Mouse (Mus musculus): ENCODE results near the gene Fxyd7.

Fxyd7 gene

DNA sequence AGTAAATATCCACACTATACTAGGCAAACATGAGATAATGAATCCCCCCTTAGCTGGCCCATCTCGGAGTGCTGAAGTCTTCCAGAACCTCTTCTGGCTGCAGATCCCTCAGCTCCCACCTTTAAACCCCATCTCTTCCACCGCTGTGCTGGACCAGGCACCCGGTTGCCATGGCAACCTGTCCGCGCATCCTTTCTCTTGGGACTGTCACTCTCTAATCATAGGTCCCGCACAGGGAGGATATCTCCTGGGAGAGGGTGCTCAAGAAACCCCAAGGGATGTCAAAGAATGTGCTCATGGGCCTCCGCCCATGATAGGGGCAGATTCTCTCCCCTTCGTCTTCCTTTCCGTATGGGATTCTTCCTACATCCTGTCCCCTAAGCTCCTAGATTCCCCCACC lies 346 bp downstream of the Fxyd7 start:
- DNase-seq (ENCODE audit: low spot score): no peak

DNA sequence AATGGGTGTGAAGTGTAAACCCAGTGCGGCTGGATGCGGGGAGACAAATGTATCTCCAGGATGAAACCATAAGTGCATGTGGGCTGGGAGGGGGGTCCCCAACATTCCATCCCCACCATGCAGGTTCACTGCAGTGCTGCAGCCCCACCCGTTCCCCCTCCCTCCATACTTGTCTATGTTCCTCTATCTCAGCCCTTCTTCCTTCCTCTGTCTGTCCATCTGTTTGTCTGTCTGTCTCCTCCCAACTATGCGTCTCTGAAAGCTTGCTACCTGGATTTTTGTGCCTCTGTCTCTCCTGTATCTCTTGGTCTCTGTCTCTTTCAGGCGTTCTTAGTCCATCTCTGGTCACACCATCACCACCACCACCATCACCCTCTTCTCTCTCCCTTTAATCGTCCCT lies 780 bp downstream of the Fxyd7 start:
- DNase-seq (ENCODE audit: low spot score): no peak

DNA sequence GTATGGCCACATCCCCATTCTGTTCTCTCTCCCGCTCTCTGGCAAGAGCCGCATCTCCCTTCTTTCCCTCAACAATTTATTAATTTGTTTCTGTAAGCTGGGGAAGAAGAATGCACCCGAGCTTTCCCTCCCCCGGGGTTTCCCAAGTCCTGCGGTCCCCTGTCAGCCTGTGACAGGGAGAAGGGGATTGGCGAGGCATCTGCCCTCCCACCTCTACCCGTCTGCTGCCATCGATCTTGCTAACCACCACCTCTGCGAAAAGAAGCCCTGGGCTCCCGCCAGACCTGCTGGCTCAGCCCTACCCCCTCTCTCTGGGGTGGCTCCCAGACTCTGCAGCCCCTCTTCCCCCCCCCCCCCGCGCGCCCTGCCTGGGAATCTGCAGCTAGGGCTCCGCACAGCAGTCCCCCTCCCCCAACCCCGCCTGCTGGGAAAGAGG lies 1.4 kb downstream of the Fxyd7 start:
- no peak for DNase-seq (ENCODE audit: low spot score)

DNA sequence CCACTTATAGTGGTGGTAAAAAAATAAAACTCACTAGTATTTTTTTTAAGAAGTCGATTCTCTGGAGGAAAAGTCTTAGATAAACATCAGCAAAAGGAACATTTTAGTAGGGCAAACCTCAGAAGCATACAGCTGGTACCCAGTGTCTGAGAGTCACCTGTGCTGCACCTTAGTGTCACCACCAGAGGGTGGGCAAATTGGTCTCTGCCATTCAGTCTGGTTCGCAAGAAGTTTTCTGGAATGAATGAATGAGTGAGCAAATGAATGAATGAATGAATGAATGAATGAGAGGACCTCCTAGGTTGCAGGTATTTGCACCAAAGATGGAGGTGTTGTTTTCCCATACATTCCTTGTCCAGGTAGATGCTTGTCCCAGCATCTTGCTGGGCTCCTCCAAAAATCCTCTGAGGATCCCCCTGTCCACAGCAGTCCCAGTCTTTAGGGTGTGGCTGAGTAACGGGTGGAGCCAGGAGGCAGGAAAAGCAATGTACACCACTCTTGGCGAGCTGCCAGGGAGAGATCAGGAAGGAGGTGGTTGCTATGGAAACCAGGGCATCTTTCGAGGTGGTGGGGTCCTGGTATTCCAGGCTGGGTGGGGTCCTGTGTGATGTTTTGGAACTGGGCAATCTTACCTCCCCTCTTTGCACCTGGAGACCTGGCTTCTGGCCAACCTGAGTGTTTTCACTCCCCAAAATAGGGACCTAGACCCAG lies 2.0 kb downstream of the Fxyd7 start:
- DNase-seq (ENCODE audit: low spot score): no peak

DNA sequence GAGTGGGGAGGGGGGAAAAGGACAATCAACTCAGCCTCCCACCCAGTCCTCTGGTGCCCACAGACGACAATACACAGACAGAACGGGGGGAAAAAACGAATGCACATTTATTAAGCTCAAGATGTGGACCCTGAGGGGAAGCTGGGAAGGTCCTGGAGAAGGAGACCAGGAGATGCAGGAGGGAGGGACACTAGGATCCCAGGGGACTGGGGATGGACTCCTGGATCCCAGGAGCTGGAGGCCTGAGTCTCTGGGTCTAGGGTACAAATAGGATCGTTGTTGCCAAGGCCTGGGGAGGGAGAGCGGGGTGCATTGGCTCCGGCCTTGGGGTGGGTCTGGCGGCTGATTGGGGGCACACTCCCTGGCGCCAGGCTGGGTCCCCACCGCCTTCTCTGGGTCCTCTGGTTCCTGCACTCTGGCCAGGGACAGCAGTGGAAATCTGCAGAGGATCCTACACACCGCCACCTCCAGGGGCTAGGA lies 8.8 kb downstream of the Fxyd7 start, which contains the start of gene Fxyd5:
TSS of gene Fxyd5 (minus strand) at position 51 of the 480 bp plus-strand sequence.
- DNase-seq (ENCODE audit: low spot score): no peak

DNA sequence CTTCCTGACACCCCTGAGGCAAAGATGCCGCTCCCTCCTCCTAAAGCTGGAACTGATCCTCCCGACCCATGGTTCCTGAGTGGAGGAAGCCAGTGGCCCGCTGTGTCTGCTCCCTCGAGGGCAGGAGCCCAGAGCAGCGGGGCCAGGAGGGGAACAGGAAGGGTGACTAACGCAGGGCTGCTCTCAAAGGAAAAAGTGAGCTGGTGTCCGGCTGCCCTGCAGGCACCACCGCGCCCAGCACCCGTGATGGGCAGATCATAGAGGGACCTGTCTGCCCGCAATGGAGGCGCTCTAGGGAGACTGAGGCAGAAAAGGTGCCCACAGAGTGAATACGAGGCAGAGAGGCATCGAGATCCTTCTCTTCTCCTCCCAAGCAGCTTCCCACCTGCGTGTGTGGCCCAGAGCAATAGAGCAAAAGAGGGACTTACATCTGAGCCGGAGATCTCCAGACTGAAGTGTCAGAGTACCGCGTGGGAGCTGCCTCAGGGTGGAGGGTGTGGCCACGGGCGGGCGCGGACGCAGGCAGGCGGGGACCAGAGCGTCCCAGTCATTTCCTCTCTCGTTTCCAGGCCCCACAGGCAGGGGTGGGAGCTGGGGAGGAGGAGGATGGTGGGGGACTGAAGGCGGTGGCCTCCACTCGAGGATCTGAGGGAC lies 9.5 kb downstream of the Fxyd7 start:
- peak; percentile 40 for DNase-seq (ENCODE audit: low spot score)

DNA sequence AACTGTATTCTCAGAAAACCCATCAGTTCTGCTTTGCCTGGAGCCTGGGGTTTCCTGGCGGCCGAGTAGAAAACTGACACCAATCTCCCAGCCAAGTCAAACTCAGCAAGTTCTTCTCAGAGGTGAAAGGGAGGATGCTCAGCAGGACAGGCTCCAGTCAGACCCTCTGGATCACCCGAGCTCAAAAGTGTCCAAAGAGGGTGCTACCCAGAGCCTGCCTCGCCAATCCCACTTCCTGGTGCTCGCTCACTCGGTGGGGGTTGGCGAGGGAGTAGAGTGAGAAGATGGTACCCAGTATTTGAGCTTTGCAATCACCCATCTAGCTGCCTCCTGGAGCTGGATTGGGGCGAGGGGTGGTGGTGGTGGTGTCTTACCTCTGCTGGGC lies 10.3 kb downstream of the Fxyd7 start:
- DNase-seq (ENCODE audit: low spot score): no peak

DNA sequence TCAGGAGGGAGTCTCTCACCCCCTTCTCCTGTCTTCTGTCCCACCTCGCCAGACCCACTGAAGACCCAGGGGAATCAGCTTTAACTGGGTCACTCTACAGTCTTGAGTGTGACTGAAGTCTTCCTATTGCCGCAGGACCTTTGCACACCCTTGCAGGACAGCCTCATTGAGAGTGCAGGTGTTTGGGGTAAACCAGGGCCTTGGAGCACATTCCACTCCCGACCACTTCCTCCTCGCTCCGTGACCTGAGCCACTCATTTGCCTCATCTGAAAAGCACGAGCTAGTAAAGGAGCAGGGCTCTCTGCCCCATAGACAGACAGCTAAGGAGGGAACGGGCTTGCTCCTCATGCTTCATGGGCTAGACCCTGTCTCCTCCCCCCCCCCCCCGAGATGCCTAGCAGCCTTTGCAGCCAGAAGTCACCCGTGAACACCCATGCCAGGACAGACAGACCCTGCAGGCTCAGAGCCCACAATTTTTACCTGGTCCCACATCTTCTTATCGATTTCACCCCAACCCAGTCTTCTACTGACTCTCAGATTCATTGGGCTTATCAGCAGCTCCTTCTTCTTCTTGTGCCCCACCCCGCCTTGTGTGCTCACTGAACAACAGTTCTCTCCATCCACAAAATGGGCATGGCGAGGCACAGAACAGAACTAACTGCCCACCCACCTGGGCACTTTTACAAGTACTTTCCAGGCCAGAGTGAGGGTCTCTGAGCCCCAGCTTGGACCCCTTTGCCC lies 10.8 kb downstream of the Fxyd7 start:
- DNase-seq (ENCODE audit: low spot score): no peak

DNA sequence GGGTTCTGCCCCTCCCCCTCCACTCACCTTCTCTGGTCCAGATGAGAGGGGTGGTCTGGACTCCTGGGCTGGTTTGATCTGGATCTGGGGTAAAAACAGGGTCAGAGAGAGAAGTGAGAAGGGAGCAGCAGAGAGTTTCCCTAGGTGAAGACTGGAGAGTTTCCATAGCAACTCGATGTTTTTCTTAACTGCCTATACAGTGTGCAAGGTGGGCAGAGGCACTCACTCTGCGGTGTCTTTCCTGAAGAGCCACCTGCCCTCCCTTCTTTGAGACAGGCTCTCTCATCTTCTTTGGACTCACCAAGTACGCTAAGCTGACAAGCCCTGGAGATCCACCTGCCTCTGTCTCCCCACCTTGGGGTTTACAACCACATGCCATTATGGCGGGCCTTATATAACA lies 12.3 kb downstream of the Fxyd7 start:
- no peak for DNase-seq (ENCODE audit: low spot score)

DNA sequence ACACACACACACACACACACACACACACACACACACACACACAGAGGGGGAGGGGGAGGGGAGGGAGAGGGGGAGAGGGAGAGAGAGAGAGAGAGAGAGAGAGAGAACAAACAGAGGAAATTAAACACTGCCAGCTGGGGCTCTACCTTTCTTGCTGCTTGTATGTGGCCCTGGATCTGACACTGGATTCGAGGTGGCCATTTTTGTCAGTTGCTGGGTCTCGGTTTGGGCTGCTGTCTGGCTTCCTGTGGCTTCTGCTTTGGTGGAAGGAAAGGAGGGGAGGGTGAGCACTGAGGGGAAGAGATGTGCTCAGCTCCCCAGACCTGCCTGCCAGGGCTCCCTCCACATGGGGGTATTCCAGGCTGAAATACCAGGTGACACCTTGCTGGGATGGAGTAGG lies 13.6 kb downstream of the Fxyd7 start:
- DNase-seq (ENCODE audit: low spot score): no peak

DNA sequence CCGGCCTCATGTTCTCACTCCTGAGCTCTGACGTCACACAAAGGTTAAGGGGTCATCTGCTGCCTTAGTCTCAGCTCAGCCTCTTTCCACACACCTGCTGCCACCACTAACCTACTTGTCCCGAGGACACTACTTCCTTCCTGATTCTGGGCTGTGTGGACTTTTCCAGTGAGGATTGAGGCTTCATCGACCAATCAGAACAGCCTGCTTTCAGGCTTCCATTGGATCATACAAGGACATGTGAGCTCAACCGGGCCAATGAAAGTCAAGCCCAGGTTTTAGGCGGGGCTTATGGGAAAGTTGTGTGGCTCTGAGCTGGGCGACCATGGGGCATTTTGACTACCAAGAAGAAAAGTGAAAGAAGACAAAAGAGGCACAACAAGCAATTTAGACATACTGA lies 14.3 kb downstream of the Fxyd7 start:
- DNase-seq (ENCODE audit: low spot score): no peak

DNA sequence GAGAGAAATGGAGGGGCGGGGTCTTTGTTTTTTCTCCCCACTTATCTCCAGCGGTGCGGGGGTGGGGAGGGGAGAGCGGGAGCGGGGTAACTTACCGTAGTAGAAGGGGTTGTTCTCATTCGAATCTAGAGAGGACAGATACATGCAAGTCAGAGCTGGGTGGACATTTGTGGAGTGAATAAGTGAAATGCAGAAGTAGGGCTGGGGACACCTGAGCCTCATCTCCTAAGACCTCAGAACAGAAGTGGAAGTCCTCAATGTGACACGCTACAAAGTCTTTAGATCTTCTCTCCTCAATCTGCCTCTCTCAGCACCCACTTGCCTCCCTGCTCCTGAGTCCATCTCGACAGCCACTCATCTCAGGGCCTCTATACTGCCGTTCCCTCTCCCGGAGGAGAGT lies 16.0 kb downstream of the Fxyd7 start:
- DNase-seq (ENCODE audit: low spot score): no peak

DNA sequence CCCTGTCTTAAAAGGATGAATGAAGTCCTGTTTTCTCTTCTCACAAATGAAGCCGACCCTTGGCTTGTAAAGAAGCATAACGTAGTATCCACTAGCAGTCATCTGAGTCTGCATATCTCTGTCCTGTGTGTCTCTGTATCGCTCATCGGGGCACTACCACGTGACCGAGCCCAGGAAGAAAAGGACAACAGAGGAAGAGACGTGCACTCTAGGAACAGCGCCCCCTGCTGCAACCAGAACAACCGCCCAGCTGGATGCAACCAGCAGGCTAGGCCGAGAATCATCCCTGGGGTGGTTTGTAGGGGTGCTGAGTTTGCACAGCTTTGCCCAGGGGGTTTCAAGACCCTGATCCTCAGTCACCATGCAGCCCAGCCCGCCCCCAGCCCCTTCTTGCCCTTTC lies 16.5 kb downstream of the Fxyd7 start:
- no peak for DNase-seq (ENCODE audit: low spot score)

DNA sequence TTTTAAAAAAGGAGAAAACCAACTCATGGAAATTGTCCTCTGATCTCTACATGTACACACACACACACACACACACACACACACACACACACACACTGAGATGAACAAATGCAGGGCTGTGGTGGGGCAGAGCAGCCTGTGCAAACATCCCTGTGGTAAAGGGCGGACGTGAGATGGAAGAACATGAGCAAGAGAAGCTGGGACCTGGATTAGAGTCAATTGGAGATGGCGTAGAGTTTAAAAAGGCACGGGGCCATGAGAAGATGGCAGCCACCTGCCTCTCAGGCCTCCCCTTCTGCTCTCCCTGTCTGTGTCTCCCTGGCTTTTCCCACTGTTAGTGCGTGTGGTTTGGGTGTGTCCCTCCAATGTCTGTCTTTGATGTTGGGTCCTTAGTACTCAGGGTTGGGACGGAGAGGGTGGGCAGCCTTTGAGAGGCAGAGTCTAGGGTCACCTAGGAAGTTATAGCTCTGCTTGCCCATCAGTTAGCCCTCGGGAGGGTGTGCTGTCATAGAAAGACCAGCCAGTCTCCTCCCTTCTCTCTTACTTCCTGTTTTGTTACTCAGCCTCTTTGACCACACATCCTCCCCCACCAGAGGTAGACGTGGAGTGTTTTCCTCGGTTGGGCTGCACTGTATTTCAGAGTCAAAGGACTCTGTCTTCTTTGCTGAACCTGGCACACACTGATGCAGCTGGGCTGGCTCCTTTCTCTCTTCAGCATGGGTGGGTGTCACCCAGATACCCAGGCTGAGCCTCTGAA lies 17.7 kb downstream of the Fxyd7 start:
- DNase-seq (ENCODE audit: low spot score): peak; percentile 23

DNA sequence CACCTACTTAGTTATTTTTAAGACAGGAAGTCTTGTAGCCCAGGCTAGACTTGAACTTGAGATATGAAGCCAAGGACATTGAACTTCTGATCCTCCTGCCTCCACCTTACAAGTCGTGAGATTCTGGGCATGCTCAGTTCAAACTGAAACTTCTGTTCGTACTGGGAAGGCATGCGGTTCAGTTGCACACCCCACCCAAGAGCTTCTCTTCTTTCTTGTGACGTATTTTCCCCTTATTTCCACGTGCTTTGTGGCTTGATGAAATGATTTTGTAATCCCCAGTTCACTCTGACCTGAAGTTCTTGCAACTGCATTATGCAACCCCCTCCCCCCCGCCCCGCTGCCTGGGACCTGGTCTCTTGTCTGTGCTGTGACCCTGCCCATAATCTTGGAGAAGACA lies 19.5 kb downstream of the Fxyd7 start:
- DNase-seq (ENCODE audit: low spot score): no peak

DNA sequence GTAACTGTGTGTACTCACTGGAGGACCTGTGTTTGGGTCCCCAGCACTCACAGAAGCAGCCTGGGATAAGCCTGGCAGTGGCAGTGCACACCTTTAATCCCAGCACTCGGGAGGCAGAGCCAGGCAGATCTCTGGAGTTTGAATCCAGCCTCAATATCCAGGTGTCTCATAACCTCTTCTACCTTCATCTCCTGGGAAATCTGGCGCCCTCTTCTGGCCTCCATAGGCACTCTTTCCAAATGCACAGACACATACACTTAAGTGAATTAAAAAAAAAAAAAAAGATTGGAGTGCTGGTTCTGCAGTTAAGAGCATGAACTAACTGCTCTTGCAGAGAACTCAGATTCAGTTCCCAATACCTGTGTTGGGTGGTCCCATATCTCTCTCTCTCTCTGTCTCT lies 20.6 kb downstream of the Fxyd7 start:
- DNase-seq (ENCODE audit: low spot score): no peak

DNA sequence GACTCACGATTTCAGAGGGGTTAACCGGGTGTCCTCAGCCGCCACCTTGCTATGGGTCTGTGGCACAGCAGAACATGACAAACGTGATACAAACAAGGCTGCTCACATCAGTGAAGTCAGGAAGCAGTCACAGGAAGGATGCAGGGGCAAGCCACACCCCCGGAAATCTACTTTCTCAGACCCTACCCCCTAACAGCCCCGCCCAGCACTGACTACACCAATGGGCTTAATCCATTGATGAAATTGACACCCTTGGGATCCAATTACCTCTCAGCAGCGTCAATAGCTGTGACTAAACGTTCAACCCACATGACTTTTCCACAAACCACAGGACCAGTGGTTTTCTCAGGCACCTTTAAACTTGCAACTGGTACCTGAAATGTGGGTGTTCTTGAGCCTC lies 22.7 kb downstream of the Fxyd7 start:
- DNase-seq (ENCODE audit: low spot score): no peak

DNA sequence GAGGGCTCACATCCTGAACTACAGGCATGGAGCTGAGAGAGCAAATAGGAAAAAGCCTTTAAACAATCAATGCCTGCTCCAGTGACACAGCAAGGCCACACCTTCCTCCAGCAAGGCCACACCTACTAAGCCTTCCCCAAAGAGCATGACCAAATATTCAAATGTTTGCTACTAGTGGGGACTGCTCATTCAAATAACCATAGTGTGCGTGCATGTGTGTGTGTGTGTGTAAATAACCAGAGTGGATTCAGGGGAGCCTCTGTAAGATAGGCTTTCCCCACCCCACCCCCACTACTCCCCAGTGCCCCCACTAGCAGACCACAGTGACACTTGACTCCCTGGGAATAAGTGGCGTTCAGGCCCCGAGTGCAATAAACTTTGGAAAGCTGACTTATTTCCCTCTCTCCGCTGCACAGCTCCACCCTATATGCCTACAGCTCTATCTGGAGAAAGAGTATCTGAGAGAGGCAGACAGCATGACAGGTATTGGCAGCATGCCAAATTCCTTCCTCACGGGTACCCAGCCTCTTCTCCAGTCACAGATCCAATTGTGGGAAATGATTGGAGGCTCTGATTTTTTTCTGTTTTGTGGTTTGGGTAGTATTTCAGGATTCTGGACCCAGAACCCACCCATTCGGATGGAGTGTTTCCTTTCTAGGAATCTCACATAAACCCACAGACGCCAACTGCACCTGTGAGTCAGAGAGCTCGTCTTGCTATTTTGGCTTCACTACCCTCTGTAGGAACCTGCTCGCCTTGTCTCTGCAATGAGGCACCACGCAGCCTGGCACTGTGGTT lies 34.0 kb downstream of the Fxyd7 start:
- no peak for DNase-seq (ENCODE audit: low spot score)

DNA sequence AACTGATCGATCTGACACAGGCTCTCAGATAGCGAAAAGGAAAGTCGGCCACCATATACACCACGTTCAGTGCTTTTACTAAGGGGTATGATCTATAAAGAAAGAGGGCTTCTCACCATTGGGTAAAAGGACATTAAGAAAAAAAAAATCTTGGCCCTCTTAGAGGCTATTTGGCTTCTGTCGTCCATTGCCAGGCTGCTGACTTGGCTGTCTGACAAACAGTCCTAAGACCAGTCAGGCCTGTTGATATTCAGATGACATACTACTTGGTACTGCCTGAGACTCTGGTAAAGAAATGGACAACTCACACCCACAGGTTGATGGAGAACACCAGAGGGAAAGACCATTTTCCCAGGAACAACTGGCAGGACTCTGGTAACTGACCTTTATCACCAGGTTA lies 38.3 kb downstream of the Fxyd7 start:
- no peak for DNase-seq (ENCODE audit: low spot score)

DNA sequence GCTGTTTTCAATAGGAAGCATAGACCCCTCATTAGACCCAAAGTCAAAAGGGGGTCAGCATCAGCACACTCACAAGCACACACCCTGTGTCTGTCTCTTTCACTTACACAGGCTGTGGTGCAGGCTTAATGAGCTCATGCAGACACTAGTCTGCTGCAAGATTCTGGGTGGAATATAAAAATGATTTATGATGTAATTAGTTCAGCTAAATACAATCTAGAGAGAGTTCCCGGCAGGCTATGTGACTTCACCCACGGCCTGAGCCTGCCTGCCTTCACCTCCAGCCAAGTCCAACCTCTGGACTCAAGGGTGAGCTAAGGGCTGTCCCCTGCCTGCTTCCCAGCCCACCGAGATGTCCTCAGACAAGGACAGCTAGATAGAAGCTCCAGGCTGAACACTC lies 42.4 kb downstream of the Fxyd7 start:
- no peak for DNase-seq (ENCODE audit: low spot score)

DNA sequence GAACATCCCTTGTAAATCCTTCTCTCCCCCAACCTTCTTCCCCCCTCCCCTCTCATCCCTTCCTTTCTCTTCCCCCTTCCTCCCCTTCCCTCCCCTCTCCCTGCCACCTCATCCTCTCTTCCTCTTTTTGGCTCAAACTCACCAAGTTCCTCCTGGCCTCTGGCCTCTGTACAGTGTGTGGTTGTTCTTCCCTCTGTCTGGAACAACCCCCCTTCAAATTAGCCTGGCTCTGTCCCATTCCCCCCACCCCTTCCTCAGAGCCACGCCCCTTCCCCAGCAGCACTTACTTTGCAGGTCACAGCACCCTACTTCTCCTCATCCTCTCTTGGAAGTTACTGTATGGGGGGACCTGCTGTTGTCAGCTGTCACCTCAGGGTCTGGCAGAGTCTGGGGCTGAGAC lies 43.1 kb downstream of the Fxyd7 start:
- no peak for DNase-seq (ENCODE audit: low spot score)

DNA sequence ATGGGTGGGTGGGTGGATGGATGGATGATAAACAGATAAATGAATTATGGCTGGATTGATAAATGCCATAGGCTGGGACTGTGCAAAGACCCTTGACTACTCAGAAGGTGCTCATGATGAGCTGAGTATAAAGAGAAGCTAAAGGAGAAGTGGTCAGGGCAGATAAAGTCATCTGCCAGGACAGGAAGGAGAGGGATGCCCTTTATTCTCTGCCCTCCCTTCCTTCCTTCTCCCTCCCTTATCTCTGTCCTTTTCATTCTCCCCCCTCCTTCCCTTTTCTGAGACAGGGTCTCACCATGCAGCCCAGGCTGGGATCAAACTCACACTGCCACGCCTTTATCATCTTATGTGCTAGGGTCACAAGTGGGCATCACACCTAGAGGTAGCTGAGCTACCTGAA lies 43.5 kb downstream of the Fxyd7 start:
- DNase-seq (ENCODE audit: low spot score): no peak
